Mouse (Mus musculus): ENCODE measurements around the gene Shank2.

DNA sequence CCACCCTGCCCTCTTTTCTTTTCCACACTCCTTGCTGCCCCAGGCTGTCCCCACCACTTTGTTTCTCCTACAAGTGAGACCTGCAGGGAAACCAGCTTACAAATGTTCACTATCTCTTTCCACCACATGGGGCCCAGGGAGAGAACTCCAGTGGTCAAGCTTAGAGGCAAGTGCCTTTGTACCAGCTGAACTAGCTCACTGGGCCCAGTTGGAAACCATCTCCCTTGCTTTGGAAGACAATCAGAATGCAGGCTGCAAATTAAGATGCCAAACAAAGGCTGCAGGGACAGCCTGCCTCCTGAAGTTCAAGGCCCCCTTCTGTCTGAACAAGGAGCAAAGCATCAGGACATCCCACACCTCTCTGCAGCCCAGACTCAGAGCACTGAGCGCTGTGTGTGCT lies 206.9 kb downstream of the Shank2 start:
- TF ChIP-seq POLR2A (IDR thresholded peaks at IDR 0.05; ENCODE audit: insufficient read depth, low read depth, low read length) (no peak), CTCF (IDR thresholded peaks at IDR 0.05) (no peak), EP300 (IDR thresholded peaks at IDR 0.05; ENCODE audit: insufficient read depth, low read depth, low read length) (no peak)

Measured in heart, adult 2 months (tissue).